Mouse (Mus musculus) liver, postnatal 0 days (tissue): Measurements from ENCODE around the gene Bcl2l14.

Source experiments
- CTCF ChIP-seq: sonication (generic); IDR thresholded peaks from 2 replicates; pipeline ENCODE4 v1.5.1; 2016; ENCODE audit warnings: antibody characterized with exemption, low read depth
- EP300 ChIP-seq: IDR thresholded peaks from 2 replicates; pipeline ENCODE4 v1.6.1; 2016; ENCODE audit warnings: antibody characterized with exemption, low read depth, mild to moderate bottlenecking

GRCm38 (mm10) chr6:134428455-134428854 is 32.3 kb downstream of the Bcl2l14 start:
- TF ChIP-seq CTCF (no peak), EP300 (no peak)
